Mouse (Mus musculus) spleen, adult 2 months (tissue): ENCODE data around the gene Klf16.
A peak's percentile ranks its signal among the peaks of the same experiment; 100 is the strongest.

Source experiments
- CTCF ChIP-seq: fragments of 200-500 bp; IDR thresholded peaks from 2 replicates; pipeline ENCODE4 v1.5.1; 2011; ENCODE audit warnings: mild to moderate bottlenecking, inconsistent platforms; ENCODE audit not compliant: insufficient read depth, insufficient read length, insufficient replicate concordance; ENCODE audit errors: extremely low read depth
- POLR2A ChIP-seq: fragments of 200-500 bp; IDR thresholded peaks from 2 replicates; pipeline ENCODE4 v1.6.1; 2011; ENCODE audit warnings: low read depth, low read length, inconsistent platforms

GRCm38 (mm10) chr10:80577195-80578130 lies at the start of gene Klf16:
- TF ChIP-seq POLR2A (peak; percentile 55), CTCF (no peak)
